Mouse (Mus musculus) myocyte (in vitro differentiated cells): Measurements from ENCODE around the gene Sertad4.

Experiments
- CEBPB ChIP-seq: IDR thresholded peaks from 2 replicates; pipeline ENCODE4 v1.6.1; 2011; ENCODE audit warnings: mild to moderate bottlenecking, moderate library complexity; ENCODE audit not compliant: poor library complexity, insufficient read depth, severe bottlenecking
- E2F4 ChIP-seq: IDR thresholded peaks from one replicate; pipeline ENCODE4 v1.6.1; 2011; ENCODE audit warnings: mild to moderate bottlenecking, control low read depth, moderate library complexity; ENCODE audit not compliant: insufficient read depth
- MAX ChIP-seq: IDR thresholded peaks from one replicate; pipeline ENCODE4 v1.6.1; 2011; ENCODE audit warnings: low read depth, mild to moderate bottlenecking, control low read depth
- MYOD1 ChIP-seq, 3 experiments: IDR thresholded peaks; one replicate each; pipeline ENCODE4 v1.6.1; 2011; ENCODE audit warnings: control low read depth in 2 of 3, low read depth in 2 of 3, mild to moderate bottlenecking in 2 of 3, moderate library complexity in 1 of 3; ENCODE audit not compliant: insufficient read length in 2 of 3, control insufficient read depth in 1 of 3
- MYOG ChIP-seq, 3 experiments: IDR thresholded peaks; one replicate each; pipeline ENCODE4 v1.6.1; 2011; ENCODE audit warnings: control low read depth in 2 of 3, low read depth in 2 of 3, mild to moderate bottlenecking in 2 of 3; ENCODE audit not compliant: insufficient read length in 2 of 3, control insufficient read depth in 1 of 3, insufficient read depth in 1 of 3
- POLR2A ChIP-seq: IDR thresholded peaks from one replicate; pipeline ENCODE4 v1.6.1; 2011; ENCODE audit warnings: low read depth, mild to moderate bottlenecking, control low read depth, moderate library complexity; ENCODE audit not compliant: insufficient read length
- POLR2AphosphoS2 ChIP-seq: IDR thresholded peaks from one replicate; pipeline ENCODE4 v1.6.1; 2011; ENCODE audit warnings: low read depth, control low read depth; ENCODE audit not compliant: insufficient read length
- REST ChIP-seq: IDR thresholded peaks from one replicate; pipeline ENCODE4 v1.6.1; 2011; ENCODE audit warnings: mild to moderate bottlenecking, control low read depth, moderate library complexity; ENCODE audit not compliant: insufficient read depth, insufficient read length
- SRF ChIP-seq: IDR thresholded peaks from one replicate; pipeline ENCODE4 v1.6.1; 2011; ENCODE audit warnings: low read depth; ENCODE audit not compliant: control insufficient read depth, insufficient read length
- TCF12 ChIP-seq: IDR thresholded peaks from one replicate; pipeline ENCODE4 v1.6.1; 2011; ENCODE audit warnings: mild to moderate bottlenecking, control low read depth; ENCODE audit not compliant: poor library complexity, insufficient read depth, severe bottlenecking
- TCF3 ChIP-seq: IDR thresholded peaks from one replicate; pipeline ENCODE4 v1.6.1; 2011; ENCODE audit warnings: low read depth, control low read depth; ENCODE audit not compliant: insufficient read length
- USF1 ChIP-seq: IDR thresholded peaks from one replicate; pipeline ENCODE4 v1.6.1; 2011; ENCODE audit warnings: low read depth, mild to moderate bottlenecking, control low read depth, moderate library complexity

- no peak for TF ChIP-seq POLR2A
- no peak for TF ChIP-seq POLR2AphosphoS2
- TF ChIP-seq MYOD1 (IDR thresholded peaks at IDR 0.05; ENCODE audit: control insufficient read depth in 1 of 3, insufficient read length in 2 of 3, low read depth in 2 of 3): no peak
- TF ChIP-seq TCF12: no peak
- no peak for TF ChIP-seq E2F4
- no peak for TF ChIP-seq MAX
- TF ChIP-seq USF1: no peak
- no peak for TF ChIP-seq CEBPB
- TF ChIP-seq MYOG (IDR thresholded peaks at IDR 0.05; ENCODE audit: control insufficient read depth in 1 of 3, insufficient read depth in 1 of 3, insufficient read length in 2 of 3, low read depth in 2 of 3): no peak
- TF ChIP-seq TCF3: no peak
- no peak for TF ChIP-seq REST
- TF ChIP-seq SRF: no peak
Observed at GRCm38 (mm10) chr1:192812290-192812689, 43.3 kb downstream of the Sertad4 start.
